Mouse (Mus musculus): ENCODE data around the gene Tgfbrap1. TPM values are rescaled to one million over a fixed set of nuclear protein-coding genes. Genes with fewer than 3 reads are reported as not detected.

Gene Tgfbrap1
- polyA plus RNA-seq, 1 experiment from 2014 or later: 7.2 TPM

DNA sequence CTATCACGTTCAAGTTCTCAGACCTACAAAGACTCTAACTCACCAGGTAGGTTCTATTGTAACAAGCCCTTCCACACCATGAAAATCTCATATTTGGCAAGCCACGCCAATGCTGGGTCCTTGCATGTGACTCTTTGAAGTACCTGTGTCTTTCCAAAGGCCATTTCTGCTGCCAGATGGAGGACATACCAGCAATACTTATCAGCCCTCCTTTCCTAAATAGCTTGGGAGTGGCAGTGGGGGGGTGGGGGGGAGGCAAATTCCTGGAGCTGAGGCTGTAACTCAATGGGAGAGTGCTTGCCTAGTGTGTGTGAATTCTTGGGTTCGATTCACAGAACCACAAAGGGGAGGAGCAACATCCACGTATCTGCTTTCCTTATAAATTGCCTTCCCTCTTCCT, 26.3 kb upstream of the Tgfbrap1 start:
- 49% methylated on average over 4 of the region's 4 CpGs for WGBS
- H3K4me3 ChIP-seq (ENCODE audit: low read length): no peak overlapping the region
- H3K9ac ChIP-seq (ENCODE audit: low read length): 0 out of 2 replicates have a peak overlapping the region, but pooled peaks have one; percentile 8
- no peaks in the 10 kb centered on the region for H3K27me3 ChIP-seq (ENCODE audit: control insufficient read depth, insufficient read depth, low read length)
- H3K27ac ChIP-seq (ENCODE audit: low read length): peak overlapping the region; percentile 59
- peaks cover 19% of the 10 kb centered on the region for H3K4me1 ChIP-seq (ENCODE audit: control insufficient read depth, insufficient read depth, low read length)
- H3K36me3 ChIP-seq (ENCODE audit: control insufficient read depth, insufficient read depth): peaks cover 59% of the 10 kb centered on the region
- ATAC-seq (replicated peaks; ENCODE audit: extremely low read depth, insufficient read depth, low FRiP score): peak; percentile 33; the same call in 1 of the 2 replicates
- no peak overlapping the region for H3K4me2 ChIP-seq (ENCODE audit: low read depth, low read length)
- H3K9me3 ChIP-seq (replicated peaks; ENCODE audit: control insufficient read depth, low read length): no peaks in the 10 kb centered on the region

GRCm38 (mm10) chr1:43122616-43123015, 24.2 kb upstream of the Tgfbrap1 start:
- no peak for ATAC-seq (replicated peaks; ENCODE audit: extremely low read depth, insufficient read depth, low FRiP score)
- H3K36me3 ChIP-seq (ENCODE audit: control insufficient read depth, insufficient read depth): peaks cover 54% of the 10 kb centered on the region
- no peaks in the 10 kb centered on the region for H3K27me3 ChIP-seq (ENCODE audit: control insufficient read depth, insufficient read depth, low read length)
- H3K4me2 ChIP-seq (ENCODE audit: low read depth, low read length): no peak overlapping the region
- no peaks in the 10 kb centered on the region for H3K9me3 ChIP-seq (replicated peaks; ENCODE audit: control insufficient read depth, low read length)
- H3K4me3 ChIP-seq (ENCODE audit: low read length): no peak overlapping the region
- H3K4me1 ChIP-seq (ENCODE audit: control insufficient read depth, insufficient read depth, low read length): peaks cover 10% of the 10 kb centered on the region
- no peak overlapping the region for H3K9ac ChIP-seq (ENCODE audit: low read length)
- 89% methylated on average over 2 of the region's 2 CpGs for WGBS
- no peak overlapping the region for H3K27ac ChIP-seq (ENCODE audit: low read length)

DNA sequence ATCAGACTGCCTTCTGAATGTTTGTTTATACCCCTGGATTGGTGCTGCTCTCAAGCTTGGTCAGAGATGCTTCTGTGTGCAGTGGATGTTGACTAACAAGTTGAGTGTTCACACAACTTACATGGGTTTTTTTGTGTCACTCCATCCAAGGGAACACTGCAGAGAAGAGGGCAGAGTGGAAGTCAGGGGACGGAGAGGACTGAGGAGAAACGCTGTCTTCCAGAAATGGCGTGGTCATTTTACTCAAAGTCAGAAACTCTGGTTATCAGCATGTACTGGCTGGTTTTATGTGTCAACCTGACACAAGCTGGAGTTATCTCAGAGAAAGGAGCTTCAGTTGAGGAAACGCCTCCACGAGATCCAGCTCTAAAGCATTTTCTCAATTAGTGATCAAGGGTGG, 22.5 kb upstream of the Tgfbrap1 start:
- Histone ChIP-seq H3K4me2 (ENCODE audit: low read depth, low read length) (no peak overlapping the region), H3K9me3 (replicated peaks; ENCODE audit: control insufficient read depth, low read length) (no peaks in the 10 kb centered on the region), H3K27me3 (ENCODE audit: control insufficient read depth, insufficient read depth, low read length) (no peaks in the 10 kb centered on the region), H3K27ac (ENCODE audit: low read length) (no peak overlapping the region), H3K4me1 (ENCODE audit: control insufficient read depth, insufficient read depth, low read length) (peaks cover 7% of the 10 kb centered on the region), H3K4me3 (ENCODE audit: low read length) (no peak overlapping the region), H3K36me3 (ENCODE audit: control insufficient read depth, insufficient read depth) (peaks cover 54% of the 10 kb centered on the region), H3K9ac (ENCODE audit: low read length) (no peak overlapping the region)
- WGBS: 91% methylated on average over 5 of the region's 5 CpGs
- ATAC-seq (replicated peaks; ENCODE audit: extremely low read depth, insufficient read depth, low FRiP score): no peak

GRCm38 (mm10) chr1:43117435-43117834, 19.0 kb upstream of the Tgfbrap1 start:
- Histone ChIP-seq H3K4me3 (ENCODE audit: low read length) (no peak overlapping the region), H3K27ac (ENCODE audit: low read length) (peak overlapping the region; percentile 18; the same call in 1 of the 2 replicates), H3K9me3 (replicated peaks; ENCODE audit: control insufficient read depth, low read length) (no peaks in the 10 kb centered on the region), H3K4me2 (ENCODE audit: low read depth, low read length) (no peak overlapping the region), H3K36me3 (ENCODE audit: control insufficient read depth, insufficient read depth) (peaks cover 40% of the 10 kb centered on the region), H3K9ac (ENCODE audit: low read length) (no peak overlapping the region), H3K27me3 (ENCODE audit: control insufficient read depth, insufficient read depth, low read length) (no peaks in the 10 kb centered on the region), H3K4me1 (ENCODE audit: control insufficient read depth, insufficient read depth, low read length) (peaks cover 7% of the 10 kb centered on the region; the same call in 1 of the 2 replicates)
- ATAC-seq (replicated peaks; ENCODE audit: extremely low read depth, insufficient read depth, low FRiP score): peak; percentile 44; the same call in 1 of the 2 replicates
- WGBS: 72% methylated on average over 8 of the region's 8 CpGs

DNA sequence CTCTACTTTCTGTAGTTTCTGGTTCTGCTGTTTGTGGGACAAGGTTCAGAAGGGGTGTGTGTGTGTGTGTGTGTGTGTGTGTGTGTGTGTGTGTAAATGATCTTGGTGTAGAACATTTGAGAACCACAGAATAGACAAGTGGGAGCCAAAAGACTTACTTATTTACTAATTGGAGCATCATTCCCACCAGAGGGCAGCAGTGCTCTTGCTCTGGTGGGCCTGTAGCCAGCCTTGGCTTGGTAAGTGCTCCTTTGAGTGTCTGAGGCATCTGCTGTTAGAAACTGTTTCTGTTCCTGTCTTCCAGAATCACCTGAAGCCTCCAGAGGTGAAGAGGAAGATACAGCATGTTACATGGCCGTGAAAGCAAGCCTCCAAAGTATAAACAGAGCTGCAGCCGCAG, 14.4 kb upstream of the Tgfbrap1 start:
- Histone ChIP-seq H3K4me1 (ENCODE audit: control insufficient read depth, insufficient read depth, low read length) (peaks cover 7% of the 10 kb centered on the region; the same call in 1 of the 2 replicates), H3K27ac (ENCODE audit: low read length) (no peak overlapping the region), H3K4me2 (ENCODE audit: low read depth, low read length) (no peak overlapping the region), H3K4me3 (ENCODE audit: low read length) (no peak overlapping the region), H3K9ac (ENCODE audit: low read length) (no peak overlapping the region), H3K9me3 (replicated peaks; ENCODE audit: control insufficient read depth, low read length) (no peaks in the 10 kb centered on the region), H3K36me3 (ENCODE audit: control insufficient read depth, insufficient read depth) (peaks cover 32% of the 10 kb centered on the region), H3K27me3 (ENCODE audit: control insufficient read depth, insufficient read depth, low read length) (no peaks in the 10 kb centered on the region)
- ATAC-seq (replicated peaks; ENCODE audit: extremely low read depth, insufficient read depth, low FRiP score): no peak; the same call in 1 of the 2 replicates
- 74% methylated on average over 2 of the region's 2 CpGs for WGBS

DNA sequence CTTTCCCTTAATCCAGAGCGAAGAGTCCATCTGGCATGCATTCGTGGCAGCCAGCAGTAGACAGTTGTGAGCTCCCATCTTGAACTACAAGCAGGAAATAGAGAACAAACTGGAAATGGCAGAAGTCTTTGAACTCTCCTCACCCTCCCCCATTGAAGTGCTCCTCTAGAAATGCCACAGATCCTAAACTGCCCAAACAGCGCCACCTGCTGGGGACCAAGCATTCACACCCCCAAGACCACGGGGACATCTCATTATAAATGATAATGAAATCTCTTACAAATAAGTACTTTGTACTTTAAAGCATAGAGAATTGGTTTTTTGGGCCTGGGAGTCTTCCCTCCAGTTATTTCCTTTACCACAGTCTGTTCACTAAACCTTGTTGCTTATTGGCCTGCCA, 12.1 kb upstream of the Tgfbrap1 start:
- H3K4me2 ChIP-seq (ENCODE audit: low read depth, low read length): no peak overlapping the region
- no peaks in the 10 kb centered on the region for H3K9me3 ChIP-seq (replicated peaks; ENCODE audit: control insufficient read depth, low read length)
- H3K27me3 ChIP-seq (ENCODE audit: control insufficient read depth, insufficient read depth, low read length): no peaks in the 10 kb centered on the region
- H3K4me3 ChIP-seq (ENCODE audit: low read length): no peak overlapping the region
- no peak for ATAC-seq (replicated peaks; ENCODE audit: extremely low read depth, insufficient read depth, low FRiP score)
- H3K9ac ChIP-seq (ENCODE audit: low read length): no peak overlapping the region
- peaks cover 7% of the 10 kb centered on the region; the same call in 1 of the 2 replicates for H3K4me1 ChIP-seq (ENCODE audit: control insufficient read depth, insufficient read depth, low read length)
- 52% methylated on average over 4 of the region's 4 CpGs for WGBS
- no peak overlapping the region for H3K27ac ChIP-seq (ENCODE audit: low read length)
- peaks cover 19% of the 10 kb centered on the region for H3K36me3 ChIP-seq (ENCODE audit: control insufficient read depth, insufficient read depth)

DNA sequence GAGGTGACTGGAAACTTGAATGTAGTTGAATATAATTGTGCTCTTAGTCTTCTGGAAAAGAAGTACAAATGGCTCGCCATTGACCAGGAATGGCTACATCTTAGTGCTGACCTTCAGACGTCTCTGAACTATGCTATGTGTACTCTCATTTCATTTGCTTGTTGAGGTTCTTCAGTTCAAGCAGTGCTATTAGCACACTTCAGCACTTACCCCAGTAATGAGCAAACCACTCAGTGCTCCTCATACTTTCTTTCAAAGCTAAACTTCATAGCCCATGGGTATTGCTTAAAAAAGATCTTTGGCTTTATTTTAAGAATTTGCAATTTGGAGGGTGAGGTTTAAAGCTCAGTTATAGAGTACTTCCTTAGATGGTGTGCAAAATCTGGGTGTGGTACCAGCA, 10.3 kb upstream of the Tgfbrap1 start:
- Histone ChIP-seq H3K4me1 (ENCODE audit: control insufficient read depth, insufficient read depth, low read length) (peaks cover 5% of the 10 kb centered on the region; the same call in 1 of the 2 replicates), H3K9ac (ENCODE audit: low read length) (no peak overlapping the region), H3K36me3 (ENCODE audit: control insufficient read depth, insufficient read depth) (peaks cover 11% of the 10 kb centered on the region), H3K4me2 (ENCODE audit: low read depth, low read length) (no peak overlapping the region), H3K9me3 (replicated peaks; ENCODE audit: control insufficient read depth, low read length) (no peaks in the 10 kb centered on the region), H3K27ac (ENCODE audit: low read length) (no peak overlapping the region), H3K27me3 (ENCODE audit: control insufficient read depth, insufficient read depth, low read length) (no peaks in the 10 kb centered on the region), H3K4me3 (ENCODE audit: low read length) (no peak overlapping the region)
- no peak for ATAC-seq (replicated peaks; ENCODE audit: extremely low read depth, insufficient read depth, low FRiP score)
- WGBS: 70% methylated on average over 2 of the region's 2 CpGs

DNA sequence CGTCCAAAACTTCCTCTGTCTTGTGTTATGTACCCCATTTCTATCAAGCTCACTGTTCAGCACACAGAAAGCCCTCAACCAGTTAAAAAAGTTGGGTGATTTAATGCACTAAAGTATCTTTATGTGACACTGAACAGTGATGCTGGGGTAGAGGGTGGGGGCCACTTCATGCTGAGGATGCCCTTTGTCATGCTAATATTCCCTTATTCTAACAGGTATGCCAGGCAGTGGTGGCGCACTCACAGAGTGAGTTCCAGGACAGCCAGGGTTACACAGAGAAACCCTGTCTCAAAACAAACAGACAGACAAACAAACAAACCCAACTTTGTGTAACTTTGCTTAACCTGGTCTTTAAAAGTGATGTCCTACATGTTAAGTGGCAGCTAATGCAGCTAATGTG, 4.2 kb downstream of the Tgfbrap1 start:
- no peak for ATAC-seq (replicated peaks; ENCODE audit: extremely low read depth, insufficient read depth, low FRiP score)
- WGBS: 89% methylated on average over 2 of the region's 2 CpGs

DNA sequence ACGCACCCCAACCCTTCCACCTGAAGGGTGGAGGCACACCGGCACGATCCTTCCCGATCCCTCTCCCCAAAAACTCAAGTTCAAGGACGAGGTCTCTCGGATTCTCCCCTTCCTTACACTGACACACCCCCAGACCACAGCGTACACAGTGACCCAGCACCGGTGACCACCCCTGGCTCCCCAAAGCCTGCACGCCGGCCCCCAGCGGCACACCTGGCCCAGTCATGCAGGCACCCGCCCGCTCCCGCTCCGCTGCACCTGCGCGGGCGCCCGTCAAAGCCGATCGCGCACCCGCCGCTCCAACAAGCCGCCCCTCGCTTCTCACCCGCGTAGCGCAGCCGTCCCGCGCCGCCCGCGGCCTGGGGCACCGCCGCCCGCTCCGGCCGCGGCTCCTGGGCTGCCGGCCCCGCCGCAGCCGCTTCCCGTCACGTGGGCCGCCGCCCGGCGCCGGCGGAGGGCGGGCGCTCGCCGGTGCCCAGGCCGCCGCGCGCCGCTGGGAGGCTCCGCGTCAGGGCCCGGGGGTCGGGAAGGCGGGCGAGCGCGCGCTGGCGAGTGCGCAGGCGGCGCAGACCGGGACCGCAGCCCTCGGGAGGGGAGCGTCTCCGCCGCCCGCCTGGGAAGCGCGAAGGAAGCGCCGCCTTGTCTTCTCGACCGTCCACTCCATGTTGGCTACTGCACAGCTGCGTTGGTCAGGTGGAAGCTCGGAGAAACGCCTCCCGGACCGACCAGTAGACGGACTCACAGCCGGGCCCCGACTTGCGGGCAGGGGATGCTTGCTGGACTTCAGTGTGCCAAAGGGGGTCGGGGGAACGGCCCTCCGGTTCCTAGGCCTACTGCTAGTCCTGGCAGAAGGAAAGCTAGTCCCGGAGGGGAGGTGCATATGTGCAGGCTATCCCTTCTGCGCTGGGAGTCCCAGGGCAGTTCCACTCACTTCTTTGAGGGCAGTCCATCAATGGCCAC, 6.1 kb downstream of the Tgfbrap1 start:
- Histone ChIP-seq H3K27ac (ENCODE audit: low read length) (peak overlapping the region; percentile 82), H3K9ac (ENCODE audit: low read length) (peak overlapping the region; percentile 95), H3K9me3 (replicated peaks; ENCODE audit: control insufficient read depth, low read length) (no peaks in the 10 kb centered on the region), H3K36me3 (ENCODE audit: control insufficient read depth, insufficient read depth) (no peaks in the 10 kb centered on the region), H3K4me3 (ENCODE audit: low read length) (peak overlapping the region; percentile 91), H3K27me3 (ENCODE audit: control insufficient read depth, insufficient read depth, low read length) (no peaks in the 10 kb centered on the region), H3K4me1 (ENCODE audit: control insufficient read depth, insufficient read depth, low read length) (peaks cover 12% of the 10 kb centered on the region), H3K4me2 (ENCODE audit: low read depth, low read length) (peak overlapping the region; percentile 83)
- WGBS: under 1% methylated on average over 101 of the region's 102 CpGs
- peak; percentile 91 for ATAC-seq (replicated peaks; ENCODE audit: extremely low read depth, insufficient read depth, low FRiP score)

More for the DNA sequence above, 4.2 kb downstream of the Tgfbrap1 start:
- Histone ChIP-seq H3K9me3 (replicated peaks; ENCODE audit: control insufficient read depth, low read length) (no peaks in the 10 kb centered on the region), H3K36me3 (ENCODE audit: control insufficient read depth, insufficient read depth) (no peaks in the 10 kb centered on the region), H3K4me2 (ENCODE audit: low read depth, low read length) (no peak overlapping the region), H3K4me1 (ENCODE audit: control insufficient read depth, insufficient read depth, low read length) (peaks cover 14% of the 10 kb centered on the region), H3K27me3 (ENCODE audit: control insufficient read depth, insufficient read depth, low read length) (no peaks in the 10 kb centered on the region), H3K27ac (ENCODE audit: low read length) (no peak overlapping the region), H3K4me3 (ENCODE audit: low read length) (no peak overlapping the region), H3K9ac (ENCODE audit: low read length) (no peak overlapping the region)

Data from heart, embryonic 16.5 days (tissue).